Mouse (Mus musculus): ENCODE data around the gene Zmynd10. TPM values are rescaled to one million over a fixed set of nuclear protein-coding genes. Genes with fewer than 3 reads are reported as not detected.
"Not testable (repeated sequence)": the region's sequence is repeated elsewhere in the genome, so short reads cannot be mapped to it uniquely, and the experiment has no call there.

The Zmynd10 gene
- polyA plus RNA-seq, 1 experiment = 0.84 TPM

DNA sequence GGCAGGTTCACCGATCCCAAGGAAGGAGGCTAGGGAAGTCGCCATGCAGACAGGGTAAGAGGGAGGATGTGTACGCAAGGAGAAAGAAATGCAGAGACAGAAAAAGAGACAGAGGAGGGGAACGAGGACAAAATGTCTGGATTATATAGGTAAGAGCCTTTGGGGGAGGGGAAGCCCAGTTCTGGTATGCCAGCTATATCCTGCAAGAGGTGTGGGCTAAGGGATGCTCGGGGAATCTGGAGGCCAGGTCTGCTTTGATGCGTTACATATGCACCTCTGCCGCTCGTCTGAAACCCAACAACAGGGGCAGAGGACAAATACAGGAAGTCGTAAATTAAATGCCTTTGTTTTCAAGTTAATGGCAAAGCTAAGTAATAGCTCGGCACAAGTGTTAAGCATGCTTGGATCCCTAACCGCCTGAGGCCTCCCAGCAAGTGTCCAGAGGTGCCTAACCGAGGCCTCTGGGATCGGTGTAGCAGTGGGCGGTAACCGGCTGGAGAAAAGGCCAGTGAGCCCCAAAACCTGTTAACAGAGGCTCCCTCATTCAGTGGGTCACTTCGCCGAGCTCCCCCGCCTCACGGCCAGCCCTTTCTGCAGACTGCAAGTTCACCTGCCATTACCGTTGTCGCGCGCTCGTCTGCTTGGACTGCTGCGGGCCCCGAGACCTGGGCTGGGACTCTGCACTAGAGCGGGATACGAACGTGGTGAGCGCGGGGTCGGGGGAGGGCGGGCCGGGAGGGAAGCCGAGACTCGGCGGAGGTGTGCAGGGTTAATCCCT, 6.6 kb downstream of the Zmynd10 start:
- Histone ChIP-seq H3K27ac (ENCODE audit: insufficient read depth, low read length) (peak overlapping the region; percentile 91), H3K36me3 (ENCODE audit: control insufficient read depth, insufficient read depth, low read length) (peaks cover 15% of the 10 kb centered on the region), H3K4me1 (ENCODE audit: control insufficient read depth, insufficient read depth, insufficient read length) (peaks cover 31% of the 10 kb centered on the region), H3K4me3 (ENCODE audit: extremely low read depth, insufficient read depth, insufficient read length) (peak overlapping the region; percentile 70), H3K27me3 (ENCODE audit: control insufficient read depth, insufficient read depth, low read length) (no peaks in the 10 kb centered on the region)
- DNase-seq (ENCODE audit: low read depth in 1 of 2, low spot score in 2 of 2) = peak in 1 of 2 experiments; percentile 52
- no peak for TF ChIP-seq CTCF (IDR thresholded peaks at IDR 0.05; ENCODE audit: extremely low read depth, insufficient read depth, insufficient read length, insufficient replicate concordance)
- no peak for TF ChIP-seq POLR2A (IDR thresholded peaks at IDR 0.05; ENCODE audit: low read depth, low read length)
- 4% methylated on average over 37 of the region's 37 CpGs for WGBS

DNA sequence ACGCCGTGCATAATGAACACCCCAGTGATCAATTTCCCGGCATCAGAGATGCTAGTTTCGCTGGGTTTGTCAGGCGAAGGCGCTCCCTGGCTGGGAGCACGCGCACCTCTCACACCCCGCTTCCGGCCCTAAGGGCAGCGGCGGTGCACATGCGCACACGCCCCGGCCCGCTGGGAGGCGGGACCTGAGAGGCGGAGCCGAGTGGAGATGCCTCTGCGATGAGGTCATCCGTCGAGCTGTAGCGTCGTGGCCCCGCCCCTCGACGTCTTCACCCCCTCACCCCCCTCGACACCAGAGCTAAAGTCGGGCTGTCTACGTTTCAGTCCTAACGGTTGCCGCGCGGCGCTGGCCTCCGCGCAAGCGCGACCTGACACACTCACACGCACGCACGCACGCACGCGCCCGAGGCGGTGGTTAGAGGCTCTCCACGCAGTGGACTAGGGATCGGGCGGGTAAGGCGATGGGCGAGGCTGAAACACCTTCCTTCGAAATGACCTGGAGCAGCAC, 7.3 kb downstream of the Zmynd10 start:
- peaks cover 31% of the 10 kb centered on the region for H3K4me1 ChIP-seq (ENCODE audit: control insufficient read depth, insufficient read depth, insufficient read length)
- DNase-seq (ENCODE audit: low read depth in 1 of 2, low spot score in 2 of 2) = peak; percentile 91 to 98
- H3K27ac ChIP-seq (ENCODE audit: insufficient read depth, low read length) = peak overlapping the region; percentile 97
- peaks cover 21% of the 10 kb centered on the region for H3K36me3 ChIP-seq (ENCODE audit: control insufficient read depth, insufficient read depth, low read length)
- TF ChIP-seq POLR2A (IDR thresholded peaks at IDR 0.05; ENCODE audit: low read depth, low read length) (peak; percentile 91), CTCF (IDR thresholded peaks at IDR 0.05; ENCODE audit: extremely low read depth, insufficient read depth, insufficient read length, insufficient replicate concordance) (no peak)
- no peaks in the 10 kb centered on the region for H3K27me3 ChIP-seq (ENCODE audit: control insufficient read depth, insufficient read depth, low read length)
- H3K4me3 ChIP-seq (ENCODE audit: extremely low read depth, insufficient read depth, insufficient read length) = peak overlapping the region; percentile 91
- WGBS = under 1% methylated on average over 52 of the region's 53 CpGs

DNA sequence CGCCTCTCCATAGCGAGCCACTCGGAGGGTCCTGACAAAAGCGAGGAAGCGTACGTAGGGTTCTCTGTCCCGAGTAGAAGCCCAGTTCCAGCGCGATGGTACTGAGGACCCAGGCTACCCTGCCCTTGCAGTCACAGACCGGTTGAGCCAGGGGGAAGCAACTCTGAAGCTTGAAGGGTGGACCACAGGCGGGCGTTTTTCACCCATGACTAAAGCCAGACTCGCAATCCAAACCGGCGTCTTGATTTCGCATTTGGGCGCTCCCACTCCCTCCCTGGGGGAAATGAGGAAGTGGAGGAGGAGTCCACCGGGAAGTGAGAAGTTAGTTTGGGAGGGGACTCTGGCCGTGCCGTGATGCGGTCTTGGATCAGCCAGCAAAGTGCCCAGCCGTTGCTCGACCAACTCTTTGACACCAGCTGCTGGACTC, 7.9 kb downstream of the Zmynd10 start:
- no peaks in the 10 kb centered on the region for H3K27me3 ChIP-seq (ENCODE audit: control insufficient read depth, insufficient read depth, low read length)
- DNase-seq (ENCODE audit: low read depth in 1 of 2, low spot score in 2 of 2) = peak in 1 of 2 experiments; percentile 42
- H3K4me1 ChIP-seq (ENCODE audit: control insufficient read depth, insufficient read depth, insufficient read length) = peaks cover 30% of the 10 kb centered on the region
- WGBS = under 1% methylated on average over 23 of the region's 23 CpGs
- H3K27ac ChIP-seq (ENCODE audit: insufficient read depth, low read length) = peak overlapping the region; percentile 97
- TF ChIP-seq CTCF (IDR thresholded peaks at IDR 0.05; ENCODE audit: extremely low read depth, insufficient read depth, insufficient read length, insufficient replicate concordance) (no peak), POLR2A (IDR thresholded peaks at IDR 0.05; ENCODE audit: low read depth, low read length) (no peak)
- peak overlapping the region; percentile 91 for H3K4me3 ChIP-seq (ENCODE audit: extremely low read depth, insufficient read depth, insufficient read length)
- H3K36me3 ChIP-seq (ENCODE audit: control insufficient read depth, insufficient read depth, low read length) = peaks cover 24% of the 10 kb centered on the region

DNA sequence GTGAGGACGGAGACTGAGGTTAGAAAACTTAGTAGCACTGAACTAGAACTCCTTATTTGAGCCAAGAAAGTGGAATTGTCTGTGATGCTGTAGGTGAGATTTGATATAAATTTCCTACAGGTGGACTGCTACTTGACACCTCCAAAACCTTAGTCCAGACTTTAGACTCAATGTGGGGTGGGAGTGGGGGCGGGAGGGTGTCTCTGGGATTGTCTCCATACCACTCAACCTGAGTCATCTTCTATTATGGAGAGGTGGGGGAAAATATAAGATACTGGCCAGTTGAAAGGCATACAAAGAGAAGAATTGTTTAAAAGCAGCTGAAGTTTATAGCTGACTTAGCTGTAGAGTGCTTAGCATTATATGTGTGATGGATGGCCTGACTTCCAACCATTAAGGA, 8.6 kb downstream of the Zmynd10 start:
- H3K4me3 ChIP-seq (ENCODE audit: extremely low read depth, insufficient read depth, insufficient read length) = peak overlapping the region; percentile 91
- peak overlapping the region; percentile 97; the same call in 1 of the 2 replicates for H3K27ac ChIP-seq (ENCODE audit: insufficient read depth, low read length)
- peaks cover 24% of the 10 kb centered on the region for H3K4me1 ChIP-seq (ENCODE audit: control insufficient read depth, insufficient read depth, insufficient read length)
- H3K27me3 ChIP-seq (ENCODE audit: control insufficient read depth, insufficient read depth, low read length) = no peaks in the 10 kb centered on the region
- TF ChIP-seq CTCF (IDR thresholded peaks at IDR 0.05; ENCODE audit: extremely low read depth, insufficient read depth, insufficient read length, insufficient replicate concordance) (no peak), POLR2A (IDR thresholded peaks at IDR 0.05; ENCODE audit: low read depth, low read length) (no peak)
- peaks cover 26% of the 10 kb centered on the region for H3K36me3 ChIP-seq (ENCODE audit: control insufficient read depth, insufficient read depth, low read length)
- 55% methylated on average over 2 of the region's 2 CpGs for WGBS
- DNase-seq (ENCODE audit: low read depth in 1 of 2, low spot score in 2 of 2) = no peak

DNA sequence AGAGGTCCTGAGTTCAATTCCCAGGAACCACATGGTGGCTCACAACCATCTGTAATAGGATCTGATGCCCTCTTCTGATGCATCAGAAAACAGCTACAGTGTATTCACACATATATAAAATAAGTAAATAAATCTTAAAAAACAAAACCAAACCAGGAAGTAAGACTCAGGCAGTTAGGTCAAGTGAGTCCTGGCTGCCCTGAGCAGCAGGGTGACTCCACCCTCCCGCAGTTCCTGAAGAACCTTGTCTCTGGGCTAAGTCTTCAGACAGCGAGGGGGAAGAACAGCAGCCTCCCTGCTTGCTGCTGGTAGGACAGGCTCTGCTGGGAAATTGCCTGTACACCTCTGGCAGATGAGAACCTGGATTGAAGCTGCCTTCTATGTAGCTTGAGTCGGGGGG, 9.2 kb downstream of the Zmynd10 start:
- 0 out of 2 replicates have a peak overlapping the region, but pooled peaks have one; percentile 3 for H3K27ac ChIP-seq (ENCODE audit: insufficient read depth, low read length)
- peaks cover 19% of the 10 kb centered on the region for H3K4me1 ChIP-seq (ENCODE audit: control insufficient read depth, insufficient read depth, insufficient read length)
- no peak for DNase-seq (ENCODE audit: low read depth in 1 of 2, low spot score in 2 of 2)
- WGBS = 27% methylated on average over 3 of the region's 3 CpGs
- H3K4me3 ChIP-seq (ENCODE audit: extremely low read depth, insufficient read depth, insufficient read length) = no peak overlapping the region
- no peaks in the 10 kb centered on the region for H3K27me3 ChIP-seq (ENCODE audit: control insufficient read depth, insufficient read depth, low read length)
- H3K36me3 ChIP-seq (ENCODE audit: control insufficient read depth, insufficient read depth, low read length) = peaks cover 30% of the 10 kb centered on the region
- TF ChIP-seq POLR2A (IDR thresholded peaks at IDR 0.05; ENCODE audit: low read depth, low read length) (no peak), CTCF (IDR thresholded peaks at IDR 0.05; ENCODE audit: extremely low read depth, insufficient read depth, insufficient read length, insufficient replicate concordance) (no peak)

DNA sequence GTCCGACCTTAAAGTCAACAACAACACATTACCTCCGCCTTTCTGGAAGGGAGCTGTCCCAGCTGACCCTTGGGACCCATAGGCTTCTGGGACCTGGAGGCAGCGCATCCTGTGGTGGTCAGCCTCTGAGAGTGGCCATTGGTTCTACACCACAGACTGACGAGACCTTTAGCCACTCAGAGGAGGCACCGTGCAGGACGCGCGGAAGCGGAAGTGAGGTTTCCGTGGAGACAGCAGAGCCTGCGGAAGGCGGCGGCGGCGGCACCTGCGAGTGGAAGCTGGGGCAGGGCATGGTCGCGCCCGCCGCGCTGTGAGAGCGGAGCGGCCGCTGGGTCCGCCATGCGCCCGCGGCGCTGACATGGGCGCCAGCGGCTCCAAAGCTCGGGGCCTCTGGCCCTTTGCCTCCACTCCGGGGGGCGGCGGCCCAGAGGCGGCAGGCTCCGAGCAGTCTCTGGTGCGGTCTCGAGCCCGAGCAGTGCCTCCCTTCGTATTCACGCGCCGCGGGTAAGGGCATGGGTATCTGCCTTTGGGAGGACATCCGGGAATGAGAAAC, 16.0 kb downstream of the Zmynd10 start, which contains the start of gene Tusc2:
TSS of gene Tusc2 (plus strand) at position 227 of the 553 bp plus-strand sequence.
- H3K27ac ChIP-seq (ENCODE audit: insufficient read depth, low read length) = peak within 1 kb of the TSS; percentile 45
- under 1% methylated on average over 42 of the region's 46 CpGs for WGBS
- TF ChIP-seq CTCF (IDR thresholded peaks at IDR 0.05; ENCODE audit: extremely low read depth, insufficient read depth, insufficient read length, insufficient replicate concordance) = no peak
- TF ChIP-seq POLR2A (IDR thresholded peaks at IDR 0.05; ENCODE audit: low read depth, low read length) = peak; percentile 40; the same call in 1 of the 2 replicates
- DNase-seq (ENCODE audit: low read depth in 1 of 2, low spot score in 2 of 2) = peak; percentile 82 to 95
- no peaks in the 10 kb centered on the region for H3K27me3 ChIP-seq (ENCODE audit: control insufficient read depth, insufficient read depth, low read length)
- peaks cover 10% of the 10 kb centered on the region; the same call in 1 of the 2 replicates for H3K4me1 ChIP-seq (ENCODE audit: control insufficient read depth, insufficient read depth, insufficient read length)
- H3K36me3 ChIP-seq (ENCODE audit: control insufficient read depth, insufficient read depth, low read length) = peaks cover 25% of the 10 kb centered on the region
- H3K4me3 ChIP-seq (ENCODE audit: extremely low read depth, insufficient read depth, insufficient read length) = peak within 1 kb of the TSS; percentile 72

DNA sequence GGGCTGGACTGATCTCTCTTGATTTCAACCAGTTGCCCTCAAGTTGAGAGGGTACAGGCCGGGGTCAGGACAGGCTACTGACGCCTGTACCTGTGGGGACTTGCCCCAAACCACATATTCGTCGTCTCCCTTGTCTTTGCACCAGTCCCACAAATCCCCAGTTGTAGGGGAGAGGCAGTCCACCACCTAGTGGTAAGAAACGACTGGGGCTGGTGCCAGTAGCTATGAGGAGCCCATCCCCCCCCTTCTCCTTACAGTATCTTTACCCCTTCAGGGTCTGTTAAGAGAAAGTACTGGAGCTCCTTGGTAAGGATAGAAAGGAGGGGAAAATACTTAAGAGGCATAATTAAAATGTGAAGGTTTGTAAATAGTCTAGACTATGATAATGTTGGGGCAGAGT, 18.5 kb downstream of the Zmynd10 start:
- not testable (repeated sequence) for DNase-seq (ENCODE audit: low read depth in 1 of 2, low spot score in 2 of 2); H3K27ac ChIP-seq (ENCODE audit: insufficient read depth, low read length); H3K4me3 ChIP-seq (ENCODE audit: extremely low read depth, insufficient read depth, insufficient read length); H3K36me3 ChIP-seq (ENCODE audit: control insufficient read depth, insufficient read depth, low read length); H3K27me3 ChIP-seq (ENCODE audit: control insufficient read depth, insufficient read depth, low read length)
- H3K4me1 ChIP-seq (ENCODE audit: control insufficient read depth, insufficient read depth, insufficient read length) = peaks cover 17% of the 10 kb centered on the region; the same call in 1 of the 2 replicates
- 48% methylated on average over 5 of the region's 5 CpGs for WGBS
